Mouse (Mus musculus) adrenal gland, adult (tissue): ENCODE results near the gene Ccdc141.

ENCODE experiments used
- DNase-seq, 2 experiments: peaks; one replicate each; pipeline ENCODE4 v3.0.0; 2022 to 2023; ENCODE audit warnings: low spot score in 1 of 2; ENCODE audit not compliant: inconsistent age in 2 of 2

Ccdc141 gene

GRCm38 (mm10) chr2:76982391-76983145, 187.9 kb downstream of the Ccdc141 start, which contains the start of gene Ttn:
Gene Ttn, minus strand, starts transcription at chr2:76982547.
- no peak for DNase-seq

GRCm38 (mm10) chr2:76981717-76982116, 188.7 kb downstream of the Ccdc141 start:
- no peak for DNase-seq

GRCm38 (mm10) chr2:76980146-76980545, 190.3 kb downstream of the Ccdc141 start:
- DNase-seq = peak; percentile 26 to 76

- peak in 1 of 2 experiments; percentile 36 for DNase-seq
Measured at GRCm38 (mm10) chr2:76977650-76978049, 192.8 kb downstream of the Ccdc141 start.

- no peak for DNase-seq
Measured at GRCm38 (mm10) chr2:76972051-76972450, 198.4 kb downstream of the Ccdc141 start.

GRCm38 (mm10) chr2:76971069-76971468, 199.4 kb downstream of the Ccdc141 start:
- no peak for DNase-seq

GRCm38 (mm10) chr2:76970669-76971068, 199.8 kb downstream of the Ccdc141 start:
- peak in 1 of 2 experiments; percentile 57 for DNase-seq

GRCm38 (mm10) chr2:76970204-76970603, 200.2 kb downstream of the Ccdc141 start:
- DNase-seq = no peak

- no peak for DNase-seq
Measured at GRCm38 (mm10) chr2:76969637-76970036, 200.8 kb downstream of the Ccdc141 start.

GRCm38 (mm10) chr2:76968919-76969318, 201.5 kb downstream of the Ccdc141 start:
- DNase-seq = peak; percentile 51 to 86

GRCm38 (mm10) chr2:76966582-76966981, 203.9 kb downstream of the Ccdc141 start:
- DNase-seq = no peak

- DNase-seq = no peak
Measured at GRCm38 (mm10) chr2:76966013-76966412, 204.4 kb downstream of the Ccdc141 start.

GRCm38 (mm10) chr2:76965542-76965941, 204.9 kb downstream of the Ccdc141 start:
- DNase-seq = no peak

- DNase-seq = no peak
Measured at GRCm38 (mm10) chr2:76962045-76962432, 208.4 kb downstream of the Ccdc141 start.

GRCm38 (mm10) chr2:76961420-76962044, 208.9 kb downstream of the Ccdc141 start:
- DNase-seq = no peak
